Mouse (Mus musculus): ENCODE results near the gene Dnaic2. TPM values are rescaled to one million over a fixed set of nuclear protein-coding genes. Genes with fewer than 3 reads are reported as not detected.

Dnaic2 gene
- polyA plus RNA-seq, 1 experiment = 1.00 TPM

- Histone ChIP-seq H3ac (ENCODE audit: control insufficient read depth, insufficient read length) (no peak overlapping the region), H3K4me3 (no peak overlapping the region), H3K27me3 (ENCODE audit: control insufficient read depth, insufficient read depth, insufficient read length) (no peaks in the 10 kb centered on the region), H3K79me2 (ENCODE audit: control insufficient read depth, insufficient read depth) (peaks cover 9% of the 10 kb centered on the region), H3K36me3 (ENCODE audit: control insufficient read depth, insufficient read depth) (peaks cover 47% of the 10 kb centered on the region), H3K4me2 (ENCODE audit: low read depth) (no peak overlapping the region)
- TF ChIP-seq REST (IDR thresholded peaks at IDR 0.05; ENCODE audit: insufficient read depth, insufficient read length) (no peak), POLR2A (IDR thresholded peaks at IDR 0.05; ENCODE audit: insufficient read length, low read depth) (no peak), POLR2AphosphoS2 (IDR thresholded peaks at IDR 0.05; ENCODE audit: insufficient read length, low read depth) (no peak), MYOG (IDR thresholded peaks at IDR 0.05; ENCODE audit: control insufficient read depth in 1 of 3, insufficient read depth in 1 of 3, insufficient read length in 2 of 3, low read depth in 2 of 3) (no peak), CEBPB (IDR thresholded peaks at IDR 0.05; ENCODE audit: insufficient read depth, poor library complexity, severe bottlenecking) (no peak), TCF12 (IDR thresholded peaks at IDR 0.05; ENCODE audit: insufficient read depth, poor library complexity, severe bottlenecking) (no peak), E2F4 (IDR thresholded peaks at IDR 0.05; ENCODE audit: insufficient read depth) (no peak), MYOD1 (IDR thresholded peaks at IDR 0.05; ENCODE audit: control insufficient read depth in 1 of 3, insufficient read length in 2 of 3, low read depth in 2 of 3) (no peak), TCF3 (IDR thresholded peaks at IDR 0.05; ENCODE audit: insufficient read length, low read depth) (no peak), SRF (IDR thresholded peaks at IDR 0.05; ENCODE audit: control insufficient read depth, insufficient read length, low read depth) (no peak), MAX (IDR thresholded peaks at IDR 0.05; ENCODE audit: low read depth) (no peak), USF1 (IDR thresholded peaks at IDR 0.05; ENCODE audit: low read depth) (no peak)
Observed at GRCm38 (mm10) chr11:114691454-114692182, 35.6 kb upstream of the Dnaic2 start.

GRCm38 (mm10) chr11:114692601-114693000, 34.6 kb upstream of the Dnaic2 start:
- peaks cover 5% of the 10 kb centered on the region for H3K79me2 ChIP-seq (ENCODE audit: control insufficient read depth, insufficient read depth)
- no peak for TF ChIP-seq REST (IDR thresholded peaks at IDR 0.05; ENCODE audit: insufficient read depth, insufficient read length)
- no peak for TF ChIP-seq CEBPB (IDR thresholded peaks at IDR 0.05; ENCODE audit: insufficient read depth, poor library complexity, severe bottlenecking)
- TF ChIP-seq MAX (IDR thresholded peaks at IDR 0.05; ENCODE audit: low read depth) = no peak
- TF ChIP-seq E2F4 (IDR thresholded peaks at IDR 0.05; ENCODE audit: insufficient read depth) = no peak
- TF ChIP-seq TCF3 (IDR thresholded peaks at IDR 0.05; ENCODE audit: insufficient read length, low read depth) = no peak
- TF ChIP-seq USF1 (IDR thresholded peaks at IDR 0.05; ENCODE audit: low read depth) = no peak
- TF ChIP-seq TCF12 (IDR thresholded peaks at IDR 0.05; ENCODE audit: insufficient read depth, poor library complexity, severe bottlenecking) = no peak
- TF ChIP-seq SRF (IDR thresholded peaks at IDR 0.05; ENCODE audit: control insufficient read depth, insufficient read length, low read depth) = no peak
- TF ChIP-seq POLR2A (IDR thresholded peaks at IDR 0.05; ENCODE audit: insufficient read length, low read depth) = no peak
- no peak for TF ChIP-seq MYOD1 (IDR thresholded peaks at IDR 0.05; ENCODE audit: control insufficient read depth in 1 of 3, insufficient read length in 2 of 3, low read depth in 2 of 3)
- no peak for TF ChIP-seq MYOG (IDR thresholded peaks at IDR 0.05; ENCODE audit: control insufficient read depth in 1 of 3, insufficient read depth in 1 of 3, insufficient read length in 2 of 3, low read depth in 2 of 3)
- no peak for TF ChIP-seq POLR2AphosphoS2 (IDR thresholded peaks at IDR 0.05; ENCODE audit: insufficient read length, low read depth)
- no peaks in the 10 kb centered on the region for H3K27me3 ChIP-seq (ENCODE audit: control insufficient read depth, insufficient read depth, insufficient read length)
- H3ac ChIP-seq (ENCODE audit: control insufficient read depth, insufficient read length) = no peak overlapping the region
- H3K36me3 ChIP-seq (ENCODE audit: control insufficient read depth, insufficient read depth) = peaks cover 54% of the 10 kb centered on the region
- H3K4me3 ChIP-seq = no peak overlapping the region
- H3K4me2 ChIP-seq (ENCODE audit: low read depth) = no peak overlapping the region

- no peak overlapping the region for H3K4me3 ChIP-seq
- H3K27me3 ChIP-seq (ENCODE audit: control insufficient read depth, insufficient read depth, insufficient read length) = no peaks in the 10 kb centered on the region
- H3ac ChIP-seq (ENCODE audit: control insufficient read depth, insufficient read length) = no peak overlapping the region
- no peak overlapping the region for H3K4me2 ChIP-seq (ENCODE audit: low read depth)
- peaks cover 5% of the 10 kb centered on the region for H3K79me2 ChIP-seq (ENCODE audit: control insufficient read depth, insufficient read depth)
- H3K36me3 ChIP-seq (ENCODE audit: control insufficient read depth, insufficient read depth) = peaks cover 56% of the 10 kb centered on the region
- TF ChIP-seq MYOG (IDR thresholded peaks at IDR 0.05; ENCODE audit: control insufficient read depth in 1 of 3, insufficient read depth in 1 of 3, insufficient read length in 2 of 3, low read depth in 2 of 3) (no peak), CEBPB (IDR thresholded peaks at IDR 0.05; ENCODE audit: insufficient read depth, poor library complexity, severe bottlenecking) (no peak), SRF (IDR thresholded peaks at IDR 0.05; ENCODE audit: control insufficient read depth, insufficient read length, low read depth) (no peak), MYOD1 (IDR thresholded peaks at IDR 0.05; ENCODE audit: control insufficient read depth in 1 of 3, insufficient read length in 2 of 3, low read depth in 2 of 3) (no peak), REST (IDR thresholded peaks at IDR 0.05; ENCODE audit: insufficient read depth, insufficient read length) (no peak), TCF12 (IDR thresholded peaks at IDR 0.05; ENCODE audit: insufficient read depth, poor library complexity, severe bottlenecking) (no peak), USF1 (IDR thresholded peaks at IDR 0.05; ENCODE audit: low read depth) (no peak), E2F4 (IDR thresholded peaks at IDR 0.05; ENCODE audit: insufficient read depth) (no peak), TCF3 (IDR thresholded peaks at IDR 0.05; ENCODE audit: insufficient read length, low read depth) (no peak), POLR2AphosphoS2 (IDR thresholded peaks at IDR 0.05; ENCODE audit: insufficient read length, low read depth) (no peak), MAX (IDR thresholded peaks at IDR 0.05; ENCODE audit: low read depth) (no peak), POLR2A (IDR thresholded peaks at IDR 0.05; ENCODE audit: insufficient read length, low read depth) (no peak)
Observed at GRCm38 (mm10) chr11:114693456-114693855, 33.8 kb upstream of the Dnaic2 start.

- Histone ChIP-seq H3K79me2 (ENCODE audit: control insufficient read depth, insufficient read depth) (peaks cover under 1% of the 10 kb centered on the region), H3K36me3 (ENCODE audit: control insufficient read depth, insufficient read depth) (peaks cover 61% of the 10 kb centered on the region), H3K27me3 (ENCODE audit: control insufficient read depth, insufficient read depth, insufficient read length) (no peaks in the 10 kb centered on the region), H3K4me2 (ENCODE audit: low read depth) (no peak overlapping the region), H3ac (ENCODE audit: control insufficient read depth, insufficient read length) (no peak overlapping the region), H3K4me3 (no peak overlapping the region)
- TF ChIP-seq MYOG (IDR thresholded peaks at IDR 0.05; ENCODE audit: control insufficient read depth in 1 of 3, insufficient read depth in 1 of 3, insufficient read length in 2 of 3, low read depth in 2 of 3) (no peak), REST (IDR thresholded peaks at IDR 0.05; ENCODE audit: insufficient read depth, insufficient read length) (no peak), POLR2A (IDR thresholded peaks at IDR 0.05; ENCODE audit: insufficient read length, low read depth) (no peak), USF1 (IDR thresholded peaks at IDR 0.05; ENCODE audit: low read depth) (no peak), MAX (IDR thresholded peaks at IDR 0.05; ENCODE audit: low read depth) (no peak), TCF3 (IDR thresholded peaks at IDR 0.05; ENCODE audit: insufficient read length, low read depth) (no peak), TCF12 (IDR thresholded peaks at IDR 0.05; ENCODE audit: insufficient read depth, poor library complexity, severe bottlenecking) (no peak), E2F4 (IDR thresholded peaks at IDR 0.05; ENCODE audit: insufficient read depth) (no peak), MYOD1 (IDR thresholded peaks at IDR 0.05; ENCODE audit: control insufficient read depth in 1 of 3, insufficient read length in 2 of 3, low read depth in 2 of 3) (no peak), CEBPB (IDR thresholded peaks at IDR 0.05; ENCODE audit: insufficient read depth, poor library complexity, severe bottlenecking) (no peak)
Observed at GRCm38 (mm10) chr11:114694451-114694850, 32.8 kb upstream of the Dnaic2 start.

All from myocyte (in vitro differentiated cells).